Mouse (Mus musculus): ENCODE measurements around the gene Cyfip2. TPM values are rescaled to one million over a fixed set of nuclear protein-coding genes. Genes with fewer than 3 reads are reported as not detected.

Cyfip2 gene
- polyA plus RNA-seq, 1 experiment from 2014 or later: 59.1 TPM

DNA sequence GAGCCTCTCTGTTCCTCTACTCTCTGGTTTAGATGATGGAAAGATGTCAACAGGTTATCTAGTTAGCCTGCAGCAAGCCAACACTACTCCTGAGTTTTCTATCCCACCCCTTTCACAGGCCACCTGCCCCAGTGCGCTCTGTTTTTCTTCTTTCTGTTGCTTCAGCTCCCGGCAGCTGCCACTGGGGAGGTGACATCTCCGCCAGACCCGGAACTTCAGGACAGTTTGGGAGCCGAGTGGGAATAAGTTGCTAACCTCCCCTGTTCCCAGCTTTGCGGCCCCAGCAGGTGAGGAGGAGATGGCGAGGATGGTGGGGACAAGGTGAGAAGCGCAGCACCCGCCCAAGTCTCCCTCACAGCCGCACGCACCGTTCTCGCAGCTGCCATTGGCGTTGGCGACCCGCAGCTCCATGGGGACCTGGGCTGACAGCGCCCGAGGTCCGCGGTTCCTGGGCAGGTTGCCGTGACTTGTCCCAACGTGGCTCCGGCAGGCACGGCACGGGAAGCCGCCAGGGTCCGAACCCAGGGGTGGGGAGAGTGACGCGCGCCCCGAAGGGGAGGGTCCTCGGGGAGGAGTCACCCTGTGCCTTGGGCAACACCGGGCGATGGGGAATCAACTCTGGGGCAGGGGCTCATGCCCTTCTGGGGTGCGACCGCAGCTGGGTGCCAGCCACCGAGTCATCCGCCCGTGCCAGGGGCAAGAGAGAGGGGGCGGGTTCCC, 146.6 kb downstream of the Cyfip2 start, which contains the start of gene Nipal4:
Gene Nipal4, minus strand, starts transcription at position 643 of the 720 bp plus-strand sequence.
- Histone ChIP-seq H3K4me3 (peak within 1 kb of the TSS; percentile 51), H3K27me3 (peaks cover 22% of the 10 kb centered on the region), H3K27ac (replicated peaks) (no peak within 1 kb of the TSS), H3K4me2 (replicated peaks) (peak within 1 kb of the TSS; percentile 90), H3K9ac (replicated peaks) (peak within 1 kb of the TSS; percentile 39), H3K9me3 (no peaks in the 10 kb centered on the region), H3K36me3 (no peaks in the 10 kb centered on the region), H3K4me1 (peaks cover 12% of the 10 kb centered on the region)
- WGBS: 3% methylated on average over 39 of the region's 40 CpGs
- ATAC-seq (ENCODE audit: low FRiP score, low read depth): 0 out of 2 replicates have a peak, but pooled peaks have one; percentile 23

DNA sequence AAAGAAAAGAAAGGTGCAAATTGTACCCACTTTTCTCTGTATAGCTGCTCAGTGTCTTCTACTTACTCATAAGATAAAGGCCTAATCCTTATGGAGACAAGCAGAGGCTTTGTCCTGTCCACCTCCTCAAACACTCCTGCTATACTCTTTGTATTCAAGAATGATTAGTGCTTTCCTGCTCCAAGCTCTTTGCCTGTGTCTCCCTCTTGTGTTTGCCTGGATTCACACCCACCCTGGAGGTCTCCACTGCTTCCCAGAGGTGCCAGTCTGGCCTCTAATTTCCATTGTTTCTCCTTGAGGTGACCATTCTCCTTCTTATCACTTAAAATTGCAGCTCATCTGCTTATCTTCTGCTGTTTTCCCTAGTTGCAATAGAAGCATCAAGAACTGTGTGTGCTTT, 155.2 kb downstream of the Cyfip2 start:
- H3K4me2 ChIP-seq (replicated peaks): no peak overlapping the region
- H3K36me3 ChIP-seq: no peaks in the 10 kb centered on the region
- no peaks in the 10 kb centered on the region for H3K9me3 ChIP-seq
- H3K27me3 ChIP-seq: no peaks in the 10 kb centered on the region
- no peak for ATAC-seq (ENCODE audit: low FRiP score, low read depth)
- H3K4me3 ChIP-seq: no peak overlapping the region
- H3K4me1 ChIP-seq: no peaks in the 10 kb centered on the region
- no peak overlapping the region for H3K27ac ChIP-seq (replicated peaks)
- H3K9ac ChIP-seq (replicated peaks): no peak overlapping the region

DNA sequence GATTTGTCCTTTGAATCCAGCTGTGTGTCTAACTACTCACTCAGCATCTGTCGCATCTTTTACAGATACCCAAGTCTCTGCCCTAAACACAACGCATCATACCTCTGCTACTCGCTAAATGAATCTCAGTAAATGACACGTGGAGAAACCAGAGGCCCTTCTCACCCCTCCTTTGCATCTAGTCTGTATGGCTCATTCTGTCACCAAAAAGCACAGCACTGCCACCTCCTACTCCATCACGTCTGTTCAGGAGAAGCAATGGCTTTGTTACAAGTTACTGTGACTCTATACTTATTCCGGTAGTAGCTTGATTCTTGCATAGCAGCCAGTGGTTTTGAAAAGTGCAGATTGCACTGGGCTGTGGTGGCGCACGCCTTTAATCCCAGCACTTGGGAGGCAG, 155.7 kb downstream of the Cyfip2 start:
- H3K4me3 ChIP-seq: no peak overlapping the region
- 89% methylated on average over 8 of the region's 8 CpGs for WGBS
- H3K9me3 ChIP-seq: no peaks in the 10 kb centered on the region
- H3K4me1 ChIP-seq: no peaks in the 10 kb centered on the region
- no peak overlapping the region for H3K9ac ChIP-seq (replicated peaks)
- H3K36me3 ChIP-seq: no peaks in the 10 kb centered on the region
- no peak overlapping the region for H3K4me2 ChIP-seq (replicated peaks)
- no peaks in the 10 kb centered on the region for H3K27me3 ChIP-seq
- ATAC-seq (ENCODE audit: low FRiP score, low read depth): no peak
- no peak overlapping the region for H3K27ac ChIP-seq (replicated peaks)

DNA sequence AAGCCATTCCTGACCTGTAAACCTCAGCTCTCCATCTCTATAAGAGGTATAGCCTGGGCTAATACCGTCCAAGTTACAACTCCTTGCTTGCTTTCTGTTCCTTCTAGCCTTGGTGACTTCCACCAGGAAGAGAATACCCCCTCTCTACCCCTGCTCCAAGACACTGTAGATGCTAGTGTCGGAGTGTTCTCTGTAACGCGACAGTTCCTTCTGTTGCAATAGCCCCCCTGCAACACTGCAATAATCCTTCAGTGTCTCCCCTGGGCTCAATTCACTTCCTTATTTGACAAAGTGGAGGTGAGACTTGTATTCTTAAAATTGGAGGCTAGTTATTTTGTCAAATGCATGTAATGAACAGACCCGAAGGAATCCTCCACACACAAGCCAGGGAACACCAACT, 166.0 kb downstream of the Cyfip2 start:
- Histone ChIP-seq H3K4me2 (replicated peaks) (no peak overlapping the region), H3K27me3 (no peaks in the 10 kb centered on the region), H3K9ac (replicated peaks) (no peak overlapping the region), H3K4me1 (no peaks in the 10 kb centered on the region), H3K9me3 (no peaks in the 10 kb centered on the region), H3K27ac (replicated peaks) (no peak overlapping the region), H3K36me3 (peaks cover 22% of the 10 kb centered on the region), H3K4me3 (no peak overlapping the region)
- WGBS: 93% methylated on average over 5 of the region's 5 CpGs
- no peak for ATAC-seq (ENCODE audit: low FRiP score, low read depth)

DNA sequence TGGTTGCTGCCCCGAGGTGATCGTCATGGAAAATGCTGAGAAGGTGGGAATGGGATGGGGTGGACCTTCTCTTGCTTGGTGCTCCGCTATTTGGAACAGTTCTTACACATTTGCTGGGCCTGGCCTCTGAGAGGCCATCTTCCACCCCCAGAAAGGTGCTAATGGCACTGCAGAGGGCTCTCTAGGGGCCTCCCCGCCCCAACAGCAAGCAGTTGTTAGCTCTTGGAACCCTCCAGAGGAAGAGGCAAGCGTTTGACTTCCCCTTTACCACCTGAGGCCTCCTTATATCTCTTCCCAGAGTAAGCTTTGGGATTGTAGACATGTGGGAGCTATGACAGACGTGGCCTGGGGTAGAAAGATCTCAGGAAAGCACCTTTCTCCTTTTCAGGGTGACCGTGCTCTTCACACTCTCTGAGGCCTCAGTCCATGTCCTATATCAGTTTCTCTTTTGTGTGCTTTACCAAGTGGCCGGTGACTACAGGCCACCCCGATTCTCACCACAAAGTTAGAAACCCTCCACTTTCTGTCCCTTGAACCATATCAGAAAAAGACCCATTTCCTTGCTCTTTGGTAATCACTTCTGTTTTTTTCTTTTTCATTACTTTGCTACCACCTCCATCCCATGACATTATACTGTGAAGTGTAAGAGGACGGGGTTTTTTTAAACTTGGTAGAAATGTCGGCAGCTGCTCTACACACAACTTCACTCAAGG, 167.3 kb downstream of the Cyfip2 start:
- Histone ChIP-seq H3K27me3 (no peaks in the 10 kb centered on the region), H3K4me2 (replicated peaks) (no peak overlapping the region), H3K36me3 (peaks cover 34% of the 10 kb centered on the region), H3K4me1 (no peaks in the 10 kb centered on the region), H3K9ac (replicated peaks) (no peak overlapping the region), H3K9me3 (no peaks in the 10 kb centered on the region), H3K27ac (replicated peaks) (no peak overlapping the region), H3K4me3 (no peak overlapping the region)
- WGBS: 88% methylated on average over 11 of the region's 11 CpGs
- ATAC-seq (ENCODE audit: low FRiP score, low read depth): no peak

Small RNA genes within 50 kb of the gene (microRNA-seq; reads per million reads assigned to microRNA genes)
- gene Mir7239: not detected

Other genes with a start within 250 kb of the Cyfip2 start
- 1.2 and 1.4 TPM in 2 replicates for gene Nipal4, start 146.4 kb downstream of the Cyfip2 start, polyA plus RNA-seq (2016; fragmentation: Nextera tagmentation; extraction: Ambion mirVana)
- 2.2 and 2.3 TPM in 2 replicates for gene Fndc9, start 77.3 kb downstream of the Cyfip2 start, polyA plus RNA-seq (2016; fragmentation: Nextera tagmentation; extraction: Ambion mirVana)
- 0.06 TPM in 1 of 2 replicates, not detected in the other for gene Itk, start 76.7 kb upstream of the Cyfip2 start, polyA plus RNA-seq (2016; fragmentation: Nextera tagmentation; extraction: Ambion mirVana)
- not detected in 2 replicates for gene Fam71b, start 83.7 kb upstream of the Cyfip2 start, polyA plus RNA-seq (2016; fragmentation: Nextera tagmentation; extraction: Ambion mirVana)
- gene Med7, start 124.1 kb upstream of the Cyfip2 start, polyA plus RNA-seq (2016; fragmentation: Nextera tagmentation; extraction: Ambion mirVana): 89.0 and 90.1 TPM in 2 replicates
- 0.13 and 0.18 TPM in 2 replicates for gene Havcr2, start 142.1 kb upstream of the Cyfip2 start, polyA plus RNA-seq (2016; fragmentation: Nextera tagmentation; extraction: Ambion mirVana)
- not detected in 2 replicates for gene Gm12169, start 211.4 kb upstream of the Cyfip2 start, polyA plus RNA-seq (2016; fragmentation: Nextera tagmentation; extraction: Ambion mirVana)